ENCODE assay signal across 8 mouse cellular contexts in the genomic region with DNA sequence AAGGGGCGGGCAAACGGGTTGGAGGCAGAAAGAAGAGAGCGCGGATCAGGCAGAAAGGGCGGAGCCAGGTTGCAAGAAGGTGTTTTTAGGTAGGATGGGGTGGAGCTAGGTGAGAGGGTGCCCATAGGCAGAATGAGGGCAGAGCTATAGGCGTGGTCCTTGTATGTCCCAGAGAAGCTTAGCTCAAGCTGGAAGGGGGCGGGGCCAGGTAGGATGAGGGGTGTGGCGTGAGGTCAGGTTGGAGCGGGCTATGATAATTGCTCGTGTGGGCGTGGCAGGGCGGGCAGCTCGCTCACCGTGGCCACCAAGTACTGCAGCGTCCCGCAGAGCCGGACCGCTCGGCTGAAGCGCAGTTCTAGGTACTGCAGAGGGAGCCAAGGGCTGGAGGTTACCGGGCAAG. TPM values are rescaled to one million over a fixed set of nuclear protein-coding genes. Genes with fewer than 3 reads are reported as not detected.
DNase-seq lines count a peak whose midpoint lies in the region; ATAC-seq and TF ChIP-seq lines count a peak whose summit lies in the region.

No protein-coding gene starts in this region.

- no peak for ATAC-seq in forebrain, postnatal 0 days
- no peak for ATAC-seq in limb, embryonic 13.5 days (ENCODE audit: low FRiP score, low read depth)

- TF ChIP-seq CTCF in forebrain, postnatal 0 days (IDR thresholded peaks at IDR 0.05; ENCODE audit: low read depth), result no peak
- no peak for TF ChIP-seq CTCF in left cerebral cortex, adult 2 months (IDR thresholded peaks at IDR 0.05)

- DNase-seq in forebrain, embryonic 10.5 days (ENCODE audit: extremely low spot score, low spot score), result no peak
- DNase-seq in forebrain, postnatal 0 days, result no peak
- DNase-seq in fat pad, adult 2 months (ENCODE audit: extremely low read depth, low read depth, low spot score), result peak; percentile 78
- peak; percentile 71 for DNase-seq in retina, adult 2 months (ENCODE audit: low read depth, low spot score)
- no peak for DNase-seq in left cerebral cortex, adult 2 months (ENCODE audit: extremely low spot score in 1 of 2, low spot score in 2 of 2)
- DNase-seq in gastrocnemius, adult 18-20 months (ENCODE audit: low spot score), result no peak
- DNase-seq in ovary, postnatal 14 days (ENCODE audit: low spot score), result no peak

- intact Hi-C loops in left cerebral cortex, adult 2 months (cut with DNase I), result loop anchor here (10.0 kb wide), 1 partner anchor 573 kb away; a partner anchor contains a TSS

- 3% methylated on average over 21 of the region's 21 CpGs for WGBS in forebrain, embryonic 10.5 days
- WGBS in forebrain, postnatal 0 days, result 16% methylated on average over 21 of the region's 21 CpGs
- 2% methylated on average over 21 of the region's 21 CpGs for WGBS in limb, embryonic 13.5 days

- 0 out of 2 replicates have a peak overlapping the region, but pooled peaks have one; percentile 6 for H3K4me3 ChIP-seq in forebrain, embryonic 10.5 days
- H3K4me3 ChIP-seq in forebrain, postnatal 0 days (ENCODE audit: low read depth, low read length), result no peak overlapping the region
- H3K4me3 ChIP-seq in limb, embryonic 13.5 days, result 0 out of 2 replicates have a peak overlapping the region, but pooled peaks have one; percentile 10
- no peak overlapping the region for H3K4me3 ChIP-seq in left cerebral cortex, adult 2 months

- H3K4me2 ChIP-seq in forebrain, postnatal 0 days (ENCODE audit: low read depth), result no peak overlapping the region
- no peak overlapping the region; the same call in 1 of the 2 replicates for H3K4me2 ChIP-seq in limb, embryonic 13.5 days (replicated peaks)

- peaks cover 49% of the 10 kb centered on the region for H3K4me1 ChIP-seq in forebrain, embryonic 10.5 days
- H3K4me1 ChIP-seq in forebrain, postnatal 0 days (ENCODE audit: insufficient read depth), result peaks cover 1% of the 10 kb centered on the region; the same call in 1 of the 2 replicates
- H3K4me1 ChIP-seq in limb, embryonic 13.5 days, result peaks cover 31% of the 10 kb centered on the region

- peaks cover 83% of the 10 kb centered on the region for H3K27me3 ChIP-seq in forebrain, embryonic 10.5 days (ENCODE audit: poor library complexity, severe bottlenecking)
- H3K27me3 ChIP-seq in forebrain, postnatal 0 days (ENCODE audit: insufficient read depth, low read length), result peaks cover 25% of the 10 kb centered on the region
- peaks cover 67% of the 10 kb centered on the region for H3K27me3 ChIP-seq in limb, embryonic 13.5 days

- H3K36me3 ChIP-seq in forebrain, embryonic 10.5 days (replicated peaks), result peaks cover 37% of the 10 kb centered on the region
- peaks cover 27% of the 10 kb centered on the region for H3K36me3 ChIP-seq in forebrain, postnatal 0 days (ENCODE audit: insufficient read depth)
- peaks cover 31% of the 10 kb centered on the region for H3K36me3 ChIP-seq in limb, embryonic 13.5 days

- no peaks in the 10 kb centered on the region for H3K9me3 ChIP-seq in forebrain, embryonic 10.5 days
- no peaks in the 10 kb centered on the region for H3K9me3 ChIP-seq in forebrain, postnatal 0 days (ENCODE audit: low read length)
- H3K9me3 ChIP-seq in limb, embryonic 13.5 days, result peaks cover 6% of the 10 kb centered on the region; the same call in 1 of the 2 replicates

- H3K27ac ChIP-seq in forebrain, embryonic 10.5 days, result no peak overlapping the region
- no peak overlapping the region for H3K27ac ChIP-seq in forebrain, postnatal 0 days (ENCODE audit: low read depth, low read length)
- H3K27ac ChIP-seq in limb, embryonic 13.5 days, result no peak overlapping the region
- H3K27ac ChIP-seq in left cerebral cortex, adult 2 months, result no peak overlapping the region

- no peak overlapping the region for H3K9ac ChIP-seq in forebrain, postnatal 0 days
- no peak overlapping the region for H3K9ac ChIP-seq in limb, embryonic 13.5 days

RNA-seq across cellular contexts. Expression of a gene that starts 1.2 kb away (rescaled TPM):
- 0.36 and 0.38 TPM in 2 replicates for polyA plus RNA-seq in forebrain, embryonic 10.5 days (2016; fragmentation: Nextera tagmentation; extraction: Ambion mirVana)
- total RNA-seq in forebrain, postnatal 0 days (2014; rRNA removed), result 1.5 and 2.2 TPM in 2 replicates
- polyA plus RNA-seq in forebrain, postnatal 0 days (2015; fragmentation: Nextera tagmentation; extraction: Ambion mirVana), result 2.4 and 3.6 TPM in 2 replicates
- 0.39 and 0.45 TPM in 2 replicates for polyA plus RNA-seq in limb, embryonic 13.5 days (2015; fragmentation: Nextera tagmentation; extraction: Ambion mirVana)
- 10 to 100 TPM in 1 of 2 experiments, 1 to 10 TPM in 1; 9.9 to 10.3 TPM for total RNA-seq in left cerebral cortex, adult 2 months (2021)
- total RNA-seq in gastrocnemius, adult 18-20 months (2021), result under 1 TPM in 1 of 2 experiments, not detected in 1; 0.07 TPM

RNA-seq across cellular contexts. Expression of a gene that starts 5.9 kb away (rescaled TPM):
- 3,478 and 3,689 TPM in 2 replicates for polyA plus RNA-seq in forebrain, embryonic 10.5 days (2016; fragmentation: Nextera tagmentation; extraction: Ambion mirVana)
- 1,945 and 2,194 TPM in 2 replicates for total RNA-seq in forebrain, postnatal 0 days (2014; rRNA removed)
- polyA plus RNA-seq in forebrain, postnatal 0 days (2015; fragmentation: Nextera tagmentation; extraction: Ambion mirVana), result 2,793 and 3,853 TPM in 2 replicates
- 4,263 and 4,460 TPM in 2 replicates for polyA plus RNA-seq in limb, embryonic 13.5 days (2015; fragmentation: Nextera tagmentation; extraction: Ambion mirVana)
- total RNA-seq in left cerebral cortex, adult 2 months (2021), result 100 to 1,000 TPM; 588 to 633 TPM
- 1,000 to 10,000 TPM; 1,014 to 1,053 TPM for total RNA-seq in gastrocnemius, adult 18-20 months (2021)

RNA-seq across cellular contexts. Expression of a gene that starts 14.4 kb away (rescaled TPM):
- 69.1 and 69.3 TPM in 2 replicates for polyA plus RNA-seq in forebrain, embryonic 10.5 days (2016; fragmentation: Nextera tagmentation; extraction: Ambion mirVana)
- total RNA-seq in forebrain, postnatal 0 days (2014; rRNA removed), result 57.2 and 68.1 TPM in 2 replicates
- 52.7 and 63.9 TPM in 2 replicates for polyA plus RNA-seq in forebrain, postnatal 0 days (2015; fragmentation: Nextera tagmentation; extraction: Ambion mirVana)
- 52.8 and 57.8 TPM in 2 replicates for polyA plus RNA-seq in limb, embryonic 13.5 days (2015; fragmentation: Nextera tagmentation; extraction: Ambion mirVana)
- total RNA-seq in left cerebral cortex, adult 2 months (2021), result 10 to 100 TPM; 80.4 to 95.7 TPM
- total RNA-seq in gastrocnemius, adult 18-20 months (2021), result 10 to 100 TPM in 1 of 2 experiments, 1 to 10 TPM in 1; 9.4 to 13.7 TPM

RNA-seq across cellular contexts. Expression of a gene that starts 17.6 kb away (rescaled TPM):
- 184 and 186 TPM in 2 replicates for polyA plus RNA-seq in forebrain, embryonic 10.5 days (2016; fragmentation: Nextera tagmentation; extraction: Ambion mirVana)
- total RNA-seq in forebrain, postnatal 0 days (2014; rRNA removed), result 34.7 and 59.9 TPM in 2 replicates
- 161 and 175 TPM in 2 replicates for polyA plus RNA-seq in forebrain, postnatal 0 days (2015; fragmentation: Nextera tagmentation; extraction: Ambion mirVana)
- polyA plus RNA-seq in limb, embryonic 13.5 days (2015; fragmentation: Nextera tagmentation; extraction: Ambion mirVana), result 113 and 117 TPM in 2 replicates
- 10 to 100 TPM; 94.8 to 99.0 TPM for total RNA-seq in left cerebral cortex, adult 2 months (2021)
- total RNA-seq in gastrocnemius, adult 18-20 months (2021), result 10 to 100 TPM; 72.6 to 76.5 TPM

RNA-seq across cellular contexts. Expression of a gene that starts 28.3 kb away (rescaled TPM):
- 4.7 and 5.9 TPM in 2 replicates for polyA plus RNA-seq in forebrain, embryonic 10.5 days (2016; fragmentation: Nextera tagmentation; extraction: Ambion mirVana)
- total RNA-seq in forebrain, postnatal 0 days (2014; rRNA removed), result 20.5 and 31.5 TPM in 2 replicates
- 9.4 and 9.8 TPM in 2 replicates for polyA plus RNA-seq in forebrain, postnatal 0 days (2015; fragmentation: Nextera tagmentation; extraction: Ambion mirVana)
- polyA plus RNA-seq in limb, embryonic 13.5 days (2015; fragmentation: Nextera tagmentation; extraction: Ambion mirVana), result 2.9 and 4.3 TPM in 2 replicates
- 10 to 100 TPM; 20.0 to 20.4 TPM for total RNA-seq in left cerebral cortex, adult 2 months (2021)
- 10 to 100 TPM; 18.2 to 21.1 TPM for total RNA-seq in gastrocnemius, adult 18-20 months (2021)

Comparison
In these comparisons a context has a peak if more than half of its experiments do, and no peak if none do; other contexts are left out.
1. H3K4me3 ChIP-seq: peak in forebrain, embryonic 10.5 days (single experiment) and limb, embryonic 13.5 days (single experiment); none in forebrain, postnatal 0 days (single experiment) and left cerebral cortex, adult 2 months (single experiment).
2. DNase-seq: peak in fat pad, adult 2 months (single experiment) and retina, adult 2 months (single experiment); none in forebrain, embryonic 10.5 days (single experiment), forebrain, postnatal 0 days (single experiment), left cerebral cortex, adult 2 months (0 of 2), gastrocnemius, adult 18-20 months (single experiment) and ovary, postnatal 14 days (single experiment).